Mouse (Mus musculus): ENCODE measurements at regions not wholly inside any gene's neighbourhood (a gene's known extent, or its start where the extent isn't known, plus 50 kb on each side); places are given as distances from the start of the nearest gene placed in this dataset.

- Histone ChIP-seq H3K36me3 (ENCODE audit: control insufficient read depth, insufficient read depth, low read length, poor library complexity, severe bottlenecking) (no peaks in the 10 kb centered on the region), H3K4me1 (ENCODE audit: control insufficient read depth in 2 of 2, insufficient read depth in 2 of 2, low read length in 2 of 2, poor library complexity in 1 of 2) (peaks cover 2 to 3% of the 10 kb centered on the region in 2 experiments; a peak in 3 of 4 replicates), H3K9ac (ENCODE audit: insufficient read depth, low read depth, low read length, poor library complexity, severe bottlenecking) (no peak overlapping the region), H3K9me3 (ENCODE audit: control insufficient read depth, insufficient read depth, low read depth, low read length) (no peaks in the 10 kb centered on the region), H3K27ac (ENCODE audit: insufficient read depth, low read depth, low read length, poor library complexity, severe bottlenecking) (no peak overlapping the region), H3K4me3 (ENCODE audit: insufficient read depth in 1 of 2, low read depth in 1 of 2, low read length in 2 of 2, poor library complexity in 1 of 2, severe bottlenecking in 1 of 2) (peak overlapping the region; percentile 46 to 67; a peak in 3 of 4 replicates)
- TF ChIP-seq CHD2 (IDR thresholded peaks at IDR 0.05; ENCODE audit: low read depth, low read length) (no peak), ZNF384 (IDR thresholded peaks at IDR 0.05; ENCODE audit: low read depth, low read length) (0 out of 2 replicates have a peak, but pooled peaks have one; percentile 12), MAFK (IDR thresholded peaks at IDR 0.05; ENCODE audit: insufficient read depth, low read depth, low read length) (no peak), HCFC1 (IDR thresholded peaks at IDR 0.05; ENCODE audit: borderline replicate concordance, insufficient read depth, low read length) (no peak), ZC3H11A (IDR thresholded peaks at IDR 0.05; ENCODE audit: borderline replicate concordance, low read depth, low read length) (no peak)
- in situ Hi-C loops (cut with MboI; ENCODE audit: low sequenced_read_pairs in 2 of 2, unreplicated experiment in 2 of 2) = loop anchor here in 1 of 2 experiments (10.0 kb wide), 1 partner anchor 615 kb away; no protein-coding TSS in a partner anchor
- no peak for DNase-seq (ENCODE audit: low read depth, low spot score)
Observed at GRCm38 (mm10) chr13:83729331-83730009, 225.6 kb downstream of the Mef2c start.

DNA sequence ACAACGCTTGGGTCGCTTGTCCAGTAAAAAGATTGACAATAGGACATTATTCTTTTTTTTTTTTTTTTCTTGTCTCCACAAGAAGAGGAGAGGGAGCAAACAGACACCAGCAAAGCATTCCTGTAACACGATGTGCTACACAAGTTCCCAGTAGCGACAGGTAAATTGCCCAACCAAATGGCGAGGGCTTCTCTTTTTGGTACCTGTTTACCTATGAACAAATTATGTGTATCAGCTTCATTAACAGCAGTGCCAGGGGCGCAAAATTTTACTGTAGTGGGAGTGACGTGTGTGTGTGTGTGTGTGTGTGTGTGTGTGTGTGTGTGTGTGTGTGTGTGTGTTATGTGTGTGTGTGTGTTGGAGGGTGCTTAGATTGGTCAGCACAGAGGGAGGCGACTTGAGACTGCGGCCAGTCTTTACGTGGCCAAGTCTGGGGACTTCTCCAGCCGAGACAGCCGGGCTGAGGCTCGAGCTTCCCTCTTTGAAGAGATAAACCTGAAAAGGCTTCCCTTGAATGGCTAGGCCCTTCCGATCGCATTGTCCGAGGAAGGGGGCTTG lies 226.4 kb downstream of the Mef2c start:
- no peak overlapping the region for H3K27ac ChIP-seq (ENCODE audit: insufficient read depth, low read depth, low read length, poor library complexity, severe bottlenecking)
- H3K4me3 ChIP-seq (ENCODE audit: insufficient read depth in 1 of 2, low read depth in 1 of 2, low read length in 2 of 2, poor library complexity in 1 of 2, severe bottlenecking in 1 of 2) = peak overlapping the region; percentile 67 to 80
- in situ Hi-C loops (cut with MboI; ENCODE audit: low sequenced_read_pairs in 2 of 2, unreplicated experiment in 2 of 2) = loop anchor here in 1 of 2 experiments (10.0 kb wide), 1 partner anchor 615 kb away; no protein-coding TSS in a partner anchor
- no peaks in the 10 kb centered on the region for H3K9me3 ChIP-seq (ENCODE audit: control insufficient read depth, insufficient read depth, low read depth, low read length)
- TF ChIP-seq ZNF384 (IDR thresholded peaks at IDR 0.05; ENCODE audit: low read depth, low read length) (0 out of 2 replicates have a peak, but pooled peaks have one; percentile 43), ZC3H11A (IDR thresholded peaks at IDR 0.05; ENCODE audit: borderline replicate concordance, low read depth, low read length) (no peak), CHD2 (IDR thresholded peaks at IDR 0.05; ENCODE audit: low read depth, low read length) (no peak)
- DNase-seq (ENCODE audit: low read depth, low spot score) = no peak
- H3K36me3 ChIP-seq (ENCODE audit: control insufficient read depth, insufficient read depth, low read length, poor library complexity, severe bottlenecking) = no peaks in the 10 kb centered on the region
- peaks cover 2 to 3% of the 10 kb centered on the region in 2 experiments; a peak in 3 of 4 replicates for H3K4me1 ChIP-seq (ENCODE audit: control insufficient read depth in 2 of 2, insufficient read depth in 2 of 2, low read length in 2 of 2, poor library complexity in 1 of 2)
- H3K9ac ChIP-seq (ENCODE audit: insufficient read depth, low read depth, low read length, poor library complexity, severe bottlenecking) = peak overlapping the region; percentile 85

GRCm38 (mm10) chr13:83730713-83731480 lies 227.1 kb downstream of the Mef2c start:
- Histone ChIP-seq H3K4me1 (ENCODE audit: control insufficient read depth in 2 of 2, insufficient read depth in 2 of 2, low read length in 2 of 2, poor library complexity in 1 of 2) (peaks cover 2 to 3% of the 10 kb centered on the region in 2 experiments; a peak in 3 of 4 replicates), H3K9me3 (ENCODE audit: control insufficient read depth, insufficient read depth, low read depth, low read length) (no peaks in the 10 kb centered on the region), H3K9ac (ENCODE audit: insufficient read depth, low read depth, low read length, poor library complexity, severe bottlenecking) (peak overlapping the region; percentile 85), H3K27ac (ENCODE audit: insufficient read depth, low read depth, low read length, poor library complexity, severe bottlenecking) (peak overlapping the region; percentile 34; the same call in 1 of the 2 replicates), H3K4me3 (ENCODE audit: insufficient read depth in 1 of 2, low read depth in 1 of 2, low read length in 2 of 2, poor library complexity in 1 of 2, severe bottlenecking in 1 of 2) (peak overlapping the region; percentile 72 to 80), H3K36me3 (ENCODE audit: control insufficient read depth, insufficient read depth, low read length, poor library complexity, severe bottlenecking) (no peaks in the 10 kb centered on the region)
- no peak for DNase-seq (ENCODE audit: low read depth, low spot score)
- in situ Hi-C loops (cut with MboI; ENCODE audit: low sequenced_read_pairs in 2 of 2, unreplicated experiment in 2 of 2) = loop anchor here in 1 of 2 experiments (10.0 kb wide), 1 partner anchor 614 kb away; no protein-coding TSS in a partner anchor
- TF ChIP-seq HCFC1 (IDR thresholded peaks at IDR 0.05; ENCODE audit: borderline replicate concordance, insufficient read depth, low read length) (no peak), CHD2 (IDR thresholded peaks at IDR 0.05; ENCODE audit: low read depth, low read length) (no peak), ZNF384 (IDR thresholded peaks at IDR 0.05; ENCODE audit: low read depth, low read length) (no peak), MAFK (IDR thresholded peaks at IDR 0.05; ENCODE audit: insufficient read depth, low read depth, low read length) (no peak), ZC3H11A (IDR thresholded peaks at IDR 0.05; ENCODE audit: borderline replicate concordance, low read depth, low read length) (no peak)

GRCm38 (mm10) chr13:83731481-83732006 lies 227.7 kb downstream of the Mef2c start:
- in situ Hi-C loops (cut with MboI; ENCODE audit: low sequenced_read_pairs in 2 of 2, unreplicated experiment in 2 of 2) = loop anchor here in 1 of 2 experiments (10.0 kb wide), 1 partner anchor 613 kb away; no protein-coding TSS in a partner anchor
- Histone ChIP-seq H3K4me1 (ENCODE audit: control insufficient read depth in 2 of 2, insufficient read depth in 2 of 2, low read length in 2 of 2, poor library complexity in 1 of 2) (peaks cover 2 to 3% of the 10 kb centered on the region in 2 experiments; a peak in 3 of 4 replicates), H3K27ac (ENCODE audit: insufficient read depth, low read depth, low read length, poor library complexity, severe bottlenecking) (no peak overlapping the region), H3K9ac (ENCODE audit: insufficient read depth, low read depth, low read length, poor library complexity, severe bottlenecking) (no peak overlapping the region), H3K9me3 (ENCODE audit: control insufficient read depth, insufficient read depth, low read depth, low read length) (no peaks in the 10 kb centered on the region), H3K4me3 (ENCODE audit: insufficient read depth in 1 of 2, low read depth in 1 of 2, low read length in 2 of 2, poor library complexity in 1 of 2, severe bottlenecking in 1 of 2) (peak overlapping the region; percentile 72 to 80), H3K36me3 (ENCODE audit: control insufficient read depth, insufficient read depth, low read length, poor library complexity, severe bottlenecking) (no peaks in the 10 kb centered on the region)
- no peak for DNase-seq (ENCODE audit: low read depth, low spot score)
- TF ChIP-seq CHD2 (IDR thresholded peaks at IDR 0.05; ENCODE audit: low read depth, low read length) (no peak), HCFC1 (IDR thresholded peaks at IDR 0.05; ENCODE audit: borderline replicate concordance, insufficient read depth, low read length) (no peak), ZC3H11A (IDR thresholded peaks at IDR 0.05; ENCODE audit: borderline replicate concordance, low read depth, low read length) (no peak), MAFK (IDR thresholded peaks at IDR 0.05; ENCODE audit: insufficient read depth, low read depth, low read length) (no peak), ZNF384 (IDR thresholded peaks at IDR 0.05; ENCODE audit: low read depth, low read length) (no peak)
